Mouse (Mus musculus): ENCODE data around the gene Plxnb2. TPM values are rescaled to one million over a fixed set of nuclear protein-coding genes. Genes with fewer than 3 reads are reported as not detected.

The Plxnb2 gene
- polyA plus RNA-seq, 1 experiment from 2014 or later: 117 TPM

DNA sequence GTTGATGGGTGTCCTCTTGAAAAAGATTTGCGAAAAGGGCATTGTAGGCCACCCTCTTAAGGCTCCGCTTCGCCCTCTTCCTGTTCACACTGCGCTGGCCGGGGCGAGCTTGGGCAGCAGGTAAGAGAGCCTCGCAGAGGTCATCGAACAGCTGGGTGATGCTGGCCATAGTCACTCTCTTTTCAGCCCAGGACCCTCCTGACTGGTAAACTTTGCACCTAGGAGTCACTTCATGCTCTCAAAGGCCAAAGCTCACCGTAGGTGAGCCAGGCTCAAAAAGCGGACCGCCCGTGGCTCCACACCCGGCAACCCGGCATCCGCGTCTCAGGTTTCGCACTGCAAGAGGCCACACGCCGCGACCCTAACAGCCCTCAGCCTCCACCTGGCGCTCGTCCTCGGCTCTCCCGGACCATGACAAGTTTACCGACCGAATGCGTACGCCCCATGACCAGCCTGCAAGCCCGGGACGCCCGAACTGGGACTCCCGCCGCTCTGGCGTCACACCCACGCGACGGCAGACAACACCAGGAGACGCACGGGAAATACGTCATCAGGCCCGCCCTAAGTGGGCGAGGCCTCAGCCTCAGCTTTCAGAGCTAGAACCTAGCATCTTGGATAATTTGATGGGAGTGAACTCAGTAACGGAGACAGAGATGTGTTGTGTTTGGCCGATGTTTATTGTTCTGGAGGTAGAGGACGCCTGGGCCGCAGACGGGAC lies 57.8 kb downstream of the Plxnb2 start, which contains the start of gene Tubgcp6:
Gene Tubgcp6, minus strand, starts transcription at position 464 of the 718 bp plus-strand sequence.
- Histone ChIP-seq H3K4me2 (ENCODE audit: low read depth) (peak within 1 kb of the TSS; percentile 97), H3K4me1 (ENCODE audit: control insufficient read depth, insufficient read depth, low read length) (peaks cover 33% of the 10 kb centered on the region), H3K9me3 (ENCODE audit: control insufficient read depth, low read length) (no peaks in the 10 kb centered on the region), H3K27me3 (ENCODE audit: control insufficient read depth, insufficient read depth, low read length) (no peaks in the 10 kb centered on the region), H3K27ac (ENCODE audit: low read depth, low read length) (peak within 1 kb of the TSS; percentile 28), H3K4me3 (ENCODE audit: low read depth, low read length) (peak within 1 kb of the TSS; percentile 86), H3K36me3 (ENCODE audit: control insufficient read depth, insufficient read depth, low read length) (no peaks in the 10 kb centered on the region), H3K9ac (ENCODE audit: low read length) (peak within 1 kb of the TSS; percentile 75)
- DNase-seq (ENCODE audit: low spot score) (peak; percentile 97), ATAC-seq (ENCODE audit: insufficient read depth, low FRiP score, low TSS enrichment) (peak; percentile 84)
- WGBS: under 1% methylated on average over 46 of the region's 47 CpGs

DNA sequence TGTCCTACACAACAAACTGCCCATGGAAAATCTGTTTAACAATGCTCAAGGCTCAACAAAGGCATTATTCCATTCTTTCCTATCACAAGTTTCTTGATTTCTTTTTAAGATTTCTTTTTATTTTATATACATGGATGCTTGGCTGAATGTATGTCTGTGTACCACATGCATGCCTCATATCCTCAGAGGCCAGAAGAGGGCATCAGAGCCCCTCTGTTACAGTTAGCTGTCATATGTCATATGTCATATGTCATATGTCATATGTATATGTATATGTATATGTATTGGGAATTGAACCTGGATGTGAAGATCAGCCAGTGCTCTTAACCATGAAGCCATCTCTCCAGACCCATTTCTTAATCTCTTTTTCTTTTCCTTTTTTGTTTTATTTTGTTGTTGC lies 62.6 kb downstream of the Plxnb2 start:
- no peaks in the 10 kb centered on the region; the same call in 1 of the 2 replicates for H3K36me3 ChIP-seq (ENCODE audit: control insufficient read depth, insufficient read depth, low read length)
- H3K4me3 ChIP-seq (ENCODE audit: low read depth, low read length): no peak overlapping the region
- H3K4me1 ChIP-seq (ENCODE audit: control insufficient read depth, insufficient read depth, low read length): peaks cover 22% of the 10 kb centered on the region
- no peak for DNase-seq (ENCODE audit: low spot score)
- no peak overlapping the region for H3K9ac ChIP-seq (ENCODE audit: low read length)
- no peak overlapping the region for H3K27ac ChIP-seq (ENCODE audit: low read depth, low read length)
- H3K9me3 ChIP-seq (ENCODE audit: control insufficient read depth, low read length): no peaks in the 10 kb centered on the region
- no peak for ATAC-seq (ENCODE audit: insufficient read depth, low FRiP score, low TSS enrichment)
- no peak overlapping the region for H3K4me2 ChIP-seq (ENCODE audit: low read depth)
- no peaks in the 10 kb centered on the region for H3K27me3 ChIP-seq (ENCODE audit: control insufficient read depth, insufficient read depth, low read length)

DNA sequence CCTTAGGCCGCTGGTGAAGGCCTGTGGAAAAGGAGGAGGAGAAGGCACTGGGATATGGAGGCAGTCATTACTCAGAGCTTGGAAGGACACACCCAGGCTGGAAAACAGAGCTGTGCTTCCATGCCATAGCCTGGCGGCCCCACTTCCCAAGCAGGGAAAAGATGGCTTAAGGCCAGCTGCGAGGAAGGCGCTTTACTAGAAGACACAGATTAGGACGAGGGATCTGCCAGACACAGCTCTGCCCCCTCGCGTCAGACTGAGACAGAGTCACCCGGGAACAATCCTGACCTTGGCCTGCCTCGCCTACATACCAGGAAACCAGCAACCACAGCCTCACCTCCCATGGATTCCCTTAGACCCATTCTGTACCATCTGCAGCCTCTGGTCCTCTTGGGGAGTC lies 70.4 kb downstream of the Plxnb2 start:
- Histone ChIP-seq H3K4me3 (ENCODE audit: low read depth, low read length) (no peak overlapping the region), H3K27ac (ENCODE audit: low read depth, low read length) (no peak overlapping the region), H3K4me2 (ENCODE audit: low read depth) (no peak overlapping the region), H3K9ac (ENCODE audit: low read length) (no peak overlapping the region), H3K4me1 (ENCODE audit: control insufficient read depth, insufficient read depth, low read length) (no peaks in the 10 kb centered on the region), H3K36me3 (ENCODE audit: control insufficient read depth, insufficient read depth, low read length) (peaks cover 16% of the 10 kb centered on the region), H3K27me3 (ENCODE audit: control insufficient read depth, insufficient read depth, low read length) (no peaks in the 10 kb centered on the region), H3K9me3 (ENCODE audit: control insufficient read depth, low read length) (no peaks in the 10 kb centered on the region)
- DNase-seq (ENCODE audit: low spot score): no peak
- ATAC-seq (ENCODE audit: insufficient read depth, low FRiP score, low TSS enrichment): no peak
- 88% methylated on average over 9 of the region's 9 CpGs for WGBS

DNA sequence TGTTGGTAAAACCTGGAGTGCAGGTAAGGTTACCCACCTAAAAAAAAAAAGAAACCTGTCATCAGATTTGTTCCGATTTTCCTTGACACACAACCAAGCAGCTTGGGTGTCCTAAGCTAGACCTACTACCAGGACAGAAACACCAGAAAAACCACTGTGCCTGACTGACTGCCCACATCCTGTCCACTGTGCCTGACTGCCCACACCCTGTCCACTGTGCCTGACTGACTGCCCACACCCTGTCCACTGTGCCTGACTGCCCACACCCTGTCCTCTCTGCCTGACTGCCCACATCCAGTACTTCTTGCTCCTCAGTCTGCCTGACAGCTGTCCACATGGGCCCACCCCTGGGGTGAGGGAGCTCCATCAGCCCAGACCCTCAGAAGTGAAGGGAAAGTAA lies 73.6 kb downstream of the Plxnb2 start:
- ATAC-seq (ENCODE audit: insufficient read depth, low FRiP score, low TSS enrichment): no peak
- Histone ChIP-seq H3K27ac (ENCODE audit: low read depth, low read length) (no peak overlapping the region), H3K9ac (ENCODE audit: low read length) (no peak overlapping the region), H3K9me3 (ENCODE audit: control insufficient read depth, low read length) (no peaks in the 10 kb centered on the region), H3K4me2 (ENCODE audit: low read depth) (no peak overlapping the region), H3K4me3 (ENCODE audit: low read depth, low read length) (no peak overlapping the region), H3K36me3 (ENCODE audit: control insufficient read depth, insufficient read depth, low read length) (peaks cover 25% of the 10 kb centered on the region), H3K27me3 (ENCODE audit: control insufficient read depth, insufficient read depth, low read length) (no peaks in the 10 kb centered on the region), H3K4me1 (ENCODE audit: control insufficient read depth, insufficient read depth, low read length) (no peaks in the 10 kb centered on the region)
- no peak for DNase-seq (ENCODE audit: low spot score)
- 93% methylated on average over 1 of the region's 1 CpGs for WGBS

DNA sequence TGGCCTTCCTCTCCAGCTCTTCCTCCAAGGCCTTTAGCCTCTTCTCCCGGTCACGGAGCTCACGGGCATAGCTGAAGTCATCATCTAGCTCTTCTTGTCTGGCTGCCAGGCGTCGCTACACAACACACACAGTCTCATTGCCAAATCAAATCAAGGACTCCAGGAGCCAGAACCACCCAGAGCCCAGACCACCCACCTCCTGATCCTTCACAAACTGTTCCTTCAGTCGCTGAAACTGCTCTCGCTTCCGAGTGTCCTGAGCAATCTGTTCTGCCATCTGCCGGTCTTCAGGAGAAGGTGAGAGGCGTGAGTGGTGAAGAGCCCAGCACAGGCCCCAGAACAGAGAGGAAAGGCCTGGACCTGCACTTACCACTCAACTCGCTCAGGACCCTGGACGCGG lies 74.5 kb downstream of the Plxnb2 start:
- peaks cover 32% of the 10 kb centered on the region for H3K36me3 ChIP-seq (ENCODE audit: control insufficient read depth, insufficient read depth, low read length)
- H3K9ac ChIP-seq (ENCODE audit: low read length): no peak overlapping the region
- WGBS: 91% methylated on average over 13 of the region's 13 CpGs
- H3K9me3 ChIP-seq (ENCODE audit: control insufficient read depth, low read length): no peaks in the 10 kb centered on the region
- no peak overlapping the region for H3K4me3 ChIP-seq (ENCODE audit: low read depth, low read length)
- H3K4me1 ChIP-seq (ENCODE audit: control insufficient read depth, insufficient read depth, low read length): no peaks in the 10 kb centered on the region
- DNase-seq (ENCODE audit: low spot score) (no peak), ATAC-seq (ENCODE audit: insufficient read depth, low FRiP score, low TSS enrichment) (no peak)
- H3K27me3 ChIP-seq (ENCODE audit: control insufficient read depth, insufficient read depth, low read length): no peaks in the 10 kb centered on the region
- H3K4me2 ChIP-seq (ENCODE audit: low read depth): no peak overlapping the region
- no peak overlapping the region for H3K27ac ChIP-seq (ENCODE audit: low read depth, low read length)

Small RNA genes lying within 50 kb of the gene (microRNA-seq; reads per million reads assigned to microRNA genes)
- gene Mir6958: 1.8 reads per million
- not detected for gene Mir7118

Other genes with a start within 250 kb of the Plxnb2 start
- gene Ttll8, start 226.4 kb downstream of the Plxnb2 start, polyA plus RNA-seq (2014; fragmentation: Nextera tagmentation; extraction: Ambion mirVana): not detected in 2 replicates
- gene Mlc1, start 201.8 kb downstream of the Plxnb2 start, polyA plus RNA-seq (2014; fragmentation: Nextera tagmentation; extraction: Ambion mirVana): 0.85 and 1.4 TPM in 2 replicates
- not detected in 2 replicates for gene Mov10l1, start 197.9 kb downstream of the Plxnb2 start, polyA plus RNA-seq (2014; fragmentation: Nextera tagmentation; extraction: Ambion mirVana)
- gene Panx2, start 121.1 kb downstream of the Plxnb2 start, polyA plus RNA-seq (2014; fragmentation: Nextera tagmentation; extraction: Ambion mirVana): 0.45 and 0.88 TPM in 2 replicates
- gene Trabd, start 105.7 kb downstream of the Plxnb2 start, polyA plus RNA-seq (2014; fragmentation: Nextera tagmentation; extraction: Ambion mirVana): 48.7 and 53.3 TPM in 2 replicates
- 23.0 TPM in 2 replicates for gene Selenoo, start 91.7 kb downstream of the Plxnb2 start, polyA plus RNA-seq (2014; fragmentation: Nextera tagmentation; extraction: Ambion mirVana)
- gene Tubgcp6, start 57.7 kb downstream of the Plxnb2 start, polyA plus RNA-seq (2014; fragmentation: Nextera tagmentation; extraction: Ambion mirVana): 21.1 and 21.8 TPM in 2 replicates
- 13.0 and 13.7 TPM in 2 replicates for gene Hdac10, start 52.1 kb downstream of the Plxnb2 start, polyA plus RNA-seq (2014; fragmentation: Nextera tagmentation; extraction: Ambion mirVana)
- gene Mapk12, start 40.1 kb downstream of the Plxnb2 start, polyA plus RNA-seq (2014; fragmentation: Nextera tagmentation; extraction: Ambion mirVana): 15.4 and 20.3 TPM in 2 replicates
- 33.1 and 37.4 TPM in 2 replicates for gene Mapk11, start 31.2 kb downstream of the Plxnb2 start, polyA plus RNA-seq (2014; fragmentation: Nextera tagmentation; extraction: Ambion mirVana)
- gene Dennd6b, start 15.7 kb upstream of the Plxnb2 start, polyA plus RNA-seq (2014; fragmentation: Nextera tagmentation; extraction: Ambion mirVana): 30.5 and 33.6 TPM in 2 replicates
- 45.2 and 47.1 TPM in 2 replicates for gene Ppp6r2, start 30.8 kb upstream of the Plxnb2 start, polyA plus RNA-seq (2014; fragmentation: Nextera tagmentation; extraction: Ambion mirVana)
- 75.7 and 90.7 TPM in 2 replicates for gene Sbf1, start 134.5 kb upstream of the Plxnb2 start, polyA plus RNA-seq (2014; fragmentation: Nextera tagmentation; extraction: Ambion mirVana)
- gene Adm2, start 141.9 kb upstream of the Plxnb2 start, polyA plus RNA-seq (2014; fragmentation: Nextera tagmentation; extraction: Ambion mirVana): 0.17 TPM in 1 of 2 replicates, not detected in the other
- gene Miox, start 153.6 kb upstream of the Plxnb2 start, polyA plus RNA-seq (2014; fragmentation: Nextera tagmentation; extraction: Ambion mirVana): not detected in 2 replicates
- 31.8 and 35.8 TPM in 2 replicates for gene Lmf2, start 174.9 kb upstream of the Plxnb2 start, polyA plus RNA-seq (2014; fragmentation: Nextera tagmentation; extraction: Ambion mirVana)
- 154 and 158 TPM in 2 replicates for gene Ncaph2, start 174.9 kb upstream of the Plxnb2 start, polyA plus RNA-seq (2014; fragmentation: Nextera tagmentation; extraction: Ambion mirVana)
- gene Sco2, start 193.1 kb upstream of the Plxnb2 start, polyA plus RNA-seq (2014; fragmentation: Nextera tagmentation; extraction: Ambion mirVana): 6.0 and 8.8 TPM in 2 replicates
- gene Tymp, start 196.3 kb upstream of the Plxnb2 start, polyA plus RNA-seq (2014; fragmentation: Nextera tagmentation; extraction: Ambion mirVana): 1.6 and 2.0 TPM in 2 replicates
- 0.39 and 1.0 TPM in 2 replicates for gene Odf3b, start 198.5 kb upstream of the Plxnb2 start, polyA plus RNA-seq (2014; fragmentation: Nextera tagmentation; extraction: Ambion mirVana)
- gene Klhdc7b, start 204.1 kb upstream of the Plxnb2 start, polyA plus RNA-seq (2014; fragmentation: Nextera tagmentation; extraction: Ambion mirVana): not detected in 2 replicates
- not detected in 2 replicates for gene Syce3, start 229.7 kb upstream of the Plxnb2 start, polyA plus RNA-seq (2014; fragmentation: Nextera tagmentation; extraction: Ambion mirVana)
- gene Cpt1b, start 245.1 kb upstream of the Plxnb2 start, polyA plus RNA-seq (2014; fragmentation: Nextera tagmentation; extraction: Ambion mirVana): 1.2 TPM in 1 of 2 replicates, not detected in the other
- 2.0 and 2.3 TPM in 2 replicates for gene C730034F03Rik, start 248.8 kb upstream of the Plxnb2 start, polyA plus RNA-seq (2014; fragmentation: Nextera tagmentation; extraction: Ambion mirVana)
- 0.26 and 0.64 TPM in 2 replicates for gene Gm44502, start 248.9 kb upstream of the Plxnb2 start, polyA plus RNA-seq (2014; fragmentation: Nextera tagmentation; extraction: Ambion mirVana)
- gene Chkb, start 249.1 kb upstream of the Plxnb2 start, polyA plus RNA-seq (2014; fragmentation: Nextera tagmentation; extraction: Ambion mirVana): 58.1 and 63.8 TPM in 2 replicates

All from neural tube, embryonic 11.5 days (tissue).